Mouse (Mus musculus): Measurements from ENCODE around the gene Mfrp. TPM values are rescaled to one million over a fixed set of nuclear protein-coding genes. Genes with fewer than 3 reads are reported as not detected.

The Mfrp gene
- total and polyA plus RNA-seq, 3 experiments, result 0.10 TPM; not detected in 2

GRCm38 (mm10) chr9:44125026-44125425, 23.5 kb downstream of the Mfrp start:
- Histone ChIP-seq H3K9me3 (replicated peaks; ENCODE audit: insufficient read depth, low read length) (no peaks in the 10 kb centered on the region), H3K4me1 (ENCODE audit: control insufficient read depth in 1 of 2, insufficient read depth in 2 of 2, low read length in 2 of 2) (peaks cover 0 to 6% of the 10 kb centered on the region in 2 experiments; a peak in 1 of 4 replicates), H3K4me3 (ENCODE audit: control insufficient read depth in 1 of 2, insufficient read depth in 1 of 2, low read depth in 2 of 2, low read length in 2 of 2) (no peak overlapping the region), H3K79me2 (ENCODE audit: control insufficient read depth, insufficient read depth, low read length, poor library complexity) (no peaks in the 10 kb centered on the region), H3K27ac (ENCODE audit: control insufficient read depth, low read depth, low read length) (no peak overlapping the region), H3K27me3 (ENCODE audit: control insufficient read depth in 1 of 2, insufficient read depth in 2 of 2, low read length in 2 of 2) (no peaks in the 10 kb centered on the region), H3K36me3 (ENCODE audit: control insufficient read depth in 1 of 2, insufficient read depth in 2 of 2, low read length in 2 of 2) (peaks cover 0 to 2% of the 10 kb centered on the region in 2 experiments; a peak in 1 of 4 replicates), H3K9ac (ENCODE audit: control insufficient read depth, low read depth, low read length, poor library complexity, severe bottlenecking) (no peak overlapping the region)
- no peak for TF ChIP-seq ZC3H11A (IDR thresholded peaks at IDR 0.05; ENCODE audit: low read depth, low read length)
- no peak for TF ChIP-seq USF2 (IDR thresholded peaks at IDR 0.05; ENCODE audit: borderline replicate concordance in 1 of 2, insufficient read depth in 1 of 2, low read depth in 1 of 2, low read length in 2 of 2)
- TF ChIP-seq MYC (IDR thresholded peaks at IDR 0.05; ENCODE audit: low read depth, low read length), result no peak
- TF ChIP-seq POLR2AphosphoS5 (IDR thresholded peaks at IDR 0.05; ENCODE audit: borderline replicate concordance, low read depth, low read length), result no peak
- no peak for TF ChIP-seq TBP (IDR thresholded peaks at IDR 0.05; ENCODE audit: low read depth, low read length)
- DNase-seq (ENCODE audit: low read depth, low spot score), result no peak

- Histone ChIP-seq H3K9me3 (replicated peaks; ENCODE audit: insufficient read depth, low read length) (no peaks in the 10 kb centered on the region), H3K4me1 (ENCODE audit: control insufficient read depth in 1 of 2, insufficient read depth in 2 of 2, low read length in 2 of 2) (peaks cover 0 to 6% of the 10 kb centered on the region in 2 experiments; a peak in 1 of 4 replicates), H3K79me2 (ENCODE audit: control insufficient read depth, insufficient read depth, low read length, poor library complexity) (no peaks in the 10 kb centered on the region), H3K36me3 (ENCODE audit: control insufficient read depth in 1 of 2, insufficient read depth in 2 of 2, low read length in 2 of 2) (peaks cover 0 to 2% of the 10 kb centered on the region in 2 experiments; a peak in 1 of 4 replicates), H3K27me3 (ENCODE audit: control insufficient read depth in 1 of 2, insufficient read depth in 2 of 2, low read length in 2 of 2) (no peaks in the 10 kb centered on the region), H3K27ac (ENCODE audit: control insufficient read depth, low read depth, low read length) (no peak overlapping the region), H3K4me3 (ENCODE audit: control insufficient read depth in 1 of 2, insufficient read depth in 1 of 2, low read depth in 2 of 2, low read length in 2 of 2) (peak overlapping the region; percentile 45), H3K9ac (ENCODE audit: control insufficient read depth, low read depth, low read length, poor library complexity, severe bottlenecking) (peak overlapping the region; percentile 42)
- peak; percentile 92 for DNase-seq (ENCODE audit: low read depth, low spot score)
- TF ChIP-seq BHLHE40 (IDR thresholded peaks at IDR 0.05; ENCODE audit: borderline replicate concordance, low read depth, low read length), result peak; percentile 39; the same call in 1 of the 2 replicates
- TF ChIP-seq CHD2 (IDR thresholded peaks at IDR 0.05; ENCODE audit: low read length), result no peak
- TF ChIP-seq EP300 (IDR thresholded peaks at IDR 0.05; ENCODE audit: low read depth in 1 of 2, low read length in 2 of 2), result no peak
- peak; percentile 32; the same call in 1 of the 2 replicates for TF ChIP-seq JUND (IDR thresholded peaks at IDR 0.05; ENCODE audit: low read depth, low read length)
- TF ChIP-seq ZMIZ1 (IDR thresholded peaks at IDR 0.05; ENCODE audit: low read depth, low read length), result no peak
- no peak for TF ChIP-seq TAL1 (IDR thresholded peaks at IDR 0.05; ENCODE audit: low read length)
- no peak for TF ChIP-seq MAFK (IDR thresholded peaks at IDR 0.05; ENCODE audit: borderline replicate concordance, low read depth, low read length)
- TF ChIP-seq SMC3 (IDR thresholded peaks at IDR 0.05; ENCODE audit: low read depth, low read length), result peak; percentile 86
- no peak for TF ChIP-seq USF2 (IDR thresholded peaks at IDR 0.05; ENCODE audit: borderline replicate concordance in 1 of 2, insufficient read depth in 1 of 2, low read depth in 1 of 2, low read length in 2 of 2)
- TF ChIP-seq MAZ (IDR thresholded peaks at IDR 0.05; ENCODE audit: low read depth, low read length), result 0 out of 2 replicates have a peak, but pooled peaks have one; percentile 51
- no peak for TF ChIP-seq HCFC1 (IDR thresholded peaks at IDR 0.05; ENCODE audit: low read depth, low read length)
- no peak for TF ChIP-seq TBP (IDR thresholded peaks at IDR 0.05; ENCODE audit: low read depth, low read length)
- peak; percentile 84 for TF ChIP-seq ZC3H11A (IDR thresholded peaks at IDR 0.05; ENCODE audit: low read depth, low read length)
- TF ChIP-seq POLR2AphosphoS2 (IDR thresholded peaks at IDR 0.05; ENCODE audit: low read length), result no peak
- no peak for TF ChIP-seq MEF2A (IDR thresholded peaks at IDR 0.05; ENCODE audit: extremely low read depth, insufficient replicate concordance, low read depth, low read length, poor library complexity, severe bottlenecking)
- TF ChIP-seq GABPA (IDR thresholded peaks at IDR 0.05; ENCODE audit: low read depth, low read length), result no peak
- TF ChIP-seq ELF1 (IDR thresholded peaks at IDR 0.05; ENCODE audit: low read depth, low read length), result no peak
- TF ChIP-seq CTCF (IDR thresholded peaks at IDR 0.05 in 2 of 3, conservative IDR thresholded peaks at IDR 0.05 in 1 of 3; ENCODE audit: control insufficient read depth in 1 of 3, insufficient read depth in 1 of 3, low read depth in 2 of 3, low read length in 3 of 3, poor library complexity in 1 of 3, severe bottlenecking in 1 of 3), result peak; percentile 82 to 96 (median 89)
- TF ChIP-seq ZNF384 (IDR thresholded peaks at IDR 0.05; ENCODE audit: low read depth, low read length), result peak; percentile 38
- TF ChIP-seq NELFE (IDR thresholded peaks at IDR 0.05; ENCODE audit: low read depth, low read length), result 0 out of 2 replicates have a peak, but pooled peaks have one; percentile 22
- TF ChIP-seq MYB (IDR thresholded peaks at IDR 0.05; ENCODE audit: low read depth, low read length), result no peak
- TF ChIP-seq GATA1 (IDR thresholded peaks at IDR 0.05; ENCODE audit: low read depth, low read length), result no peak
- no peak for TF ChIP-seq KAT2A (conservative IDR thresholded peaks at IDR 0.05; ENCODE audit: low read depth, low read length)
- no peak for TF ChIP-seq MAX (IDR thresholded peaks at IDR 0.05; ENCODE audit: low read length)
- no peak for TF ChIP-seq E2F4 (IDR thresholded peaks at IDR 0.05; ENCODE audit: borderline replicate concordance, low read depth, low read length)
- no peak for TF ChIP-seq NRF1 (IDR thresholded peaks at IDR 0.05; ENCODE audit: insufficient read depth, low read depth, low read length, poor library complexity, severe bottlenecking)
Observed at GRCm38 (mm10) chr9:44125546-44126428, 24.3 kb downstream of the Mfrp start.
